Mouse (Mus musculus) spleen, adult 2 months (tissue): ENCODE measurements around the gene Pih1d2. TPM values are rescaled to one million over a fixed set of nuclear protein-coding genes. Genes with fewer than 3 reads are reported as not detected.

Source experiments
- DNase-seq, 2 experiments: peaks; one replicate each; pipeline versions ENCODE4 v3.0.0 to v3.0.0-alpha.2; 2012 to 2021; ENCODE audit warnings: low spot score in 2 of 2, low read depth in 1 of 2
- H3K27ac ChIP-seq: fragments of 200-500 bp; 2 replicates; pipeline ENCODE4 v1.5.1; 2012; ENCODE audit warnings: low read length, inconsistent platforms; ENCODE audit not compliant: insufficient read depth
- H3K27me3 ChIP-seq: fragments of 200-500 bp; 2 replicates; pipeline ENCODE4 v1.6.1; 2012; ENCODE audit warnings: mild to moderate bottlenecking, moderate library complexity, low read length, inconsistent platforms; ENCODE audit not compliant: control insufficient read depth, insufficient read depth
- H3K36me3 ChIP-seq: fragments of 200-500 bp; 2 replicates; pipeline ENCODE4 v1.6.1; 2012; ENCODE audit warnings: mild to moderate bottlenecking, low read length, inconsistent platforms; ENCODE audit not compliant: control insufficient read depth, insufficient read depth
- H3K4me1 ChIP-seq: fragments of 200-500 bp; 2 replicates; pipeline ENCODE4 v1.6.1; 2011; ENCODE audit warnings: inconsistent platforms; ENCODE audit not compliant: control insufficient read depth, insufficient read depth, insufficient read length
- H3K4me3 ChIP-seq: fragments of 200-500 bp; 2 replicates; pipeline ENCODE4 v1.5.1; 2011; ENCODE audit warnings: mild to moderate bottlenecking, inconsistent platforms; ENCODE audit not compliant: insufficient read depth, insufficient read length; ENCODE audit errors: extremely low read depth
- CTCF ChIP-seq: fragments of 200-500 bp; IDR thresholded peaks from 2 replicates; pipeline ENCODE4 v1.5.1; 2011; ENCODE audit warnings: mild to moderate bottlenecking, inconsistent platforms; ENCODE audit not compliant: insufficient read depth, insufficient read length, insufficient replicate concordance; ENCODE audit errors: extremely low read depth
- POLR2A ChIP-seq: fragments of 200-500 bp; IDR thresholded peaks from 2 replicates; pipeline ENCODE4 v1.6.1; 2011; ENCODE audit warnings: low read depth, low read length, inconsistent platforms
- WGBS: fragments of 180-500 bp; shearing (Covaris S2); methylation state at CpG from one replicate; pipeline ENCODE4 v1.1.7; 2018; 5-methylcytosine and 5-hydroxymethylcytosine counted together
- polyA plus RNA-seq: library from polyadenylated mRNA; depleted of rRNA; stranded (reverse); fragments of >200 nt; gene quantifications from 2 replicates; pipeline ENCODE4 v1.2.3, GENCODE M21; 2012

The Pih1d2 gene
- polyA plus RNA-seq, 1 experiment = 0.07 TPM

- Histone ChIP-seq H3K27ac (no peak overlapping the region), H3K36me3 (no peaks in the 10 kb centered on the region), H3K4me3 (no peak overlapping the region), H3K4me1 (0 out of 2 replicates have a peak, but pooled peaks cover 2% of the 10 kb centered on the region), H3K27me3 (no peaks in the 10 kb centered on the region)
- no peak for TF ChIP-seq CTCF
- no peak for TF ChIP-seq POLR2A
- DNase-seq = no peak
- 86% methylated on average over 4 of the region's 4 CpGs for WGBS
Measured at GRCm38 (mm10) chr9:50586955-50587354, 30.2 kb upstream of the Pih1d2 start.

- Histone ChIP-seq H3K36me3 (peaks cover 6% of the 10 kb centered on the region; the same call in 1 of the 2 replicates), H3K27ac (no peak overlapping the region), H3K4me3 (no peak overlapping the region), H3K4me1 (0 out of 2 replicates have a peak, but pooled peaks cover 2% of the 10 kb centered on the region), H3K27me3 (no peaks in the 10 kb centered on the region)
- whole genome bisulfite sequencing = 49% methylated on average over 10 of the region's 10 CpGs
- TF ChIP-seq POLR2A (no peak), CTCF (no peak)
- no peak for DNase-seq
Measured at GRCm38 (mm10) chr9:50590856-50591518, 26.1 kb upstream of the Pih1d2 start.

- H3K27me3 ChIP-seq = no peaks in the 10 kb centered on the region
- 86% methylated on average over 9 of the region's 9 CpGs for WGBS
- no peak for DNase-seq
- H3K27ac ChIP-seq = no peak overlapping the region
- TF ChIP-seq POLR2A (no peak), CTCF (no peak)
- peaks cover 20% of the 10 kb centered on the region for H3K36me3 ChIP-seq
- H3K4me1 ChIP-seq = 0 out of 2 replicates have a peak, but pooled peaks cover 2% of the 10 kb centered on the region
- H3K4me3 ChIP-seq = no peak overlapping the region
Measured at GRCm38 (mm10) chr9:50592955-50593354, 24.2 kb upstream of the Pih1d2 start.

GRCm38 (mm10) chr9:50593544-50593943 is 23.6 kb upstream of the Pih1d2 start:
- H3K27me3 ChIP-seq = no peaks in the 10 kb centered on the region
- TF ChIP-seq CTCF (no peak; the same call in 1 of the 2 replicates), POLR2A (no peak)
- peak; percentile 35 to 41 for DNase-seq
- no peak overlapping the region for H3K27ac ChIP-seq
- no peak overlapping the region for H3K4me3 ChIP-seq
- H3K36me3 ChIP-seq = peaks cover 25% of the 10 kb centered on the region
- WGBS = 85% methylated on average over 3 of the region's 3 CpGs
- 0 out of 2 replicates have a peak, but pooled peaks cover 2% of the 10 kb centered on the region for H3K4me1 ChIP-seq

- Histone ChIP-seq H3K36me3 (peaks cover 31% of the 10 kb centered on the region), H3K4me1 (0 out of 2 replicates have a peak, but pooled peaks cover 2% of the 10 kb centered on the region), H3K27ac (no peak overlapping the region), H3K4me3 (no peak overlapping the region), H3K27me3 (no peaks in the 10 kb centered on the region)
- DNase-seq = no peak
- TF ChIP-seq POLR2A = no peak
- TF ChIP-seq CTCF = no peak
- WGBS = 91% methylated on average over 12 of the region's 12 CpGs
Measured at GRCm38 (mm10) chr9:50594794-50595417, 22.2 kb upstream of the Pih1d2 start.

GRCm38 (mm10) chr9:50596973-50597372 is 20.1 kb upstream of the Pih1d2 start:
- no peak overlapping the region for H3K27ac ChIP-seq
- H3K27me3 ChIP-seq = no peaks in the 10 kb centered on the region
- no peak overlapping the region for H3K4me3 ChIP-seq
- no peak for DNase-seq
- H3K36me3 ChIP-seq = peaks cover 33% of the 10 kb centered on the region
- WGBS = 92% methylated on average over 8 of the region's 8 CpGs
- no peaks in the 10 kb centered on the region; the same call in 1 of the 2 replicates for H3K4me1 ChIP-seq
- TF ChIP-seq CTCF = no peak
- TF ChIP-seq POLR2A = no peak

- Histone ChIP-seq H3K27me3 (no peaks in the 10 kb centered on the region), H3K4me1 (peaks cover 5% of the 10 kb centered on the region), H3K36me3 (peaks cover 26% of the 10 kb centered on the region), H3K4me3 (no peak overlapping the region), H3K27ac (no peak overlapping the region)
- no peak for TF ChIP-seq CTCF
- TF ChIP-seq POLR2A = no peak
- WGBS = 67% methylated on average over 6 of the region's 6 CpGs
- DNase-seq = no peak
Measured at GRCm38 (mm10) chr9:50601536-50601935, 15.6 kb upstream of the Pih1d2 start.
